Mouse (Mus musculus) embryonic facial prominence, embryonic 11.5 days (tissue): ENCODE measurements around the gene 5031439G07Rik. TPM values are rescaled to one million over a fixed set of nuclear protein-coding genes. Genes with fewer than 3 reads are reported as not detected.
"Not testable (repeated sequence)": the region's sequence is repeated elsewhere in the genome, so short reads cannot be mapped to it uniquely, and the experiment has no call there.

Source experiments
- ATAC-seq: fragments of 200-750 bp; cut with Nextera tagmentation; replicated peaks from 2 replicates; pipeline ENCODE4 v1.8.0; 2017; ENCODE audit warnings: low read depth; ENCODE audit not compliant: insufficient number of reproducible peaks, low FRiP score, low TSS enrichment
- DNase-seq: peaks from one replicate; pipeline ENCODE4 v3.0.0-alpha.2; 2015; ENCODE audit warnings: low spot score
- H3K27ac ChIP-seq: fragments of 300-500 bp; sonication (generic); replicated peaks from 2 replicates; pipeline ENCODE4 v1.5.1; 2014; ENCODE audit warnings: mild to moderate bottlenecking, low read depth, low read length, control low read depth
- H3K27me3 ChIP-seq: fragments of 300-500 bp; sonication (generic); 2 replicates; pipeline ENCODE4 v1.6.1; 2014; ENCODE audit warnings: mild to moderate bottlenecking, low read length, moderate library complexity, mixed read lengths; ENCODE audit not compliant: control insufficient read depth, insufficient read depth
- H3K36me3 ChIP-seq: fragments of 300-500 bp; sonication (generic); replicated peaks from 2 replicates; pipeline ENCODE4 v1.6.1; 2014; ENCODE audit warnings: low read depth, mild to moderate bottlenecking, low read length, moderate library complexity, mixed read lengths; ENCODE audit not compliant: control insufficient read depth, insufficient read depth
- H3K4me1 ChIP-seq: fragments of 300-500 bp; sonication (generic); 2 replicates; pipeline ENCODE4 v1.6.1; 2014; ENCODE audit warnings: low read length, mixed read lengths; ENCODE audit not compliant: control insufficient read depth, insufficient read depth
- H3K4me2 ChIP-seq: fragments of 300-500 bp; sonication (generic); 2 replicates; pipeline ENCODE4 v1.6.1; 2014; ENCODE audit warnings: low read depth, mild to moderate bottlenecking, control low read depth, low read length, moderate library complexity
- H3K4me3 ChIP-seq: fragments of 300-500 bp; sonication (generic); 2 replicates; pipeline ENCODE4 v1.5.1; 2014; ENCODE audit warnings: low read depth, low read length, control low read depth
- H3K9ac ChIP-seq: fragments of 300-500 bp; sonication (generic); replicated peaks from 2 replicates; pipeline ENCODE4 v1.6.1; 2014; ENCODE audit warnings: mild to moderate bottlenecking, control low read depth, low read length
- H3K9me3 ChIP-seq: fragments of 300-500 bp; sonication (generic); replicated peaks from 2 replicates; pipeline ENCODE4 v1.6.1; 2016; ENCODE audit warnings: mild to moderate bottlenecking, low read length, inconsistent platforms, mixed read lengths; ENCODE audit not compliant: control insufficient read depth
- WGBS: fragments of 180-500 bp; shearing (Covaris S2); extraction: QIAGEN DNeasy Blood & Tissue Kit; methylation state at CpG from one replicate; pipeline ENCODE4 v1.1.7; 2014; 5-methylcytosine and 5-hydroxymethylcytosine counted together
- microRNA-seq: library from miRNA; unstranded; fragments of <30 nt; microRNA quantifications from one replicate; pipeline ENCODE4, GENCODE M21; 2016; ENCODE audit warnings: borderline number of aligned reads
- polyA plus RNA-seq: library from polyadenylated mRNA; unstranded; fragments of >200 nt; fragmentation: Nextera tagmentation; extraction: Ambion mirVana; gene quantifications from 2 replicates; pipeline ENCODE4 v1.2.1, GENCODE M21; 2014

5031439G07Rik gene
- polyA plus RNA-seq, 1 experiment from 2014 or later, result 16.8 TPM

DNA sequence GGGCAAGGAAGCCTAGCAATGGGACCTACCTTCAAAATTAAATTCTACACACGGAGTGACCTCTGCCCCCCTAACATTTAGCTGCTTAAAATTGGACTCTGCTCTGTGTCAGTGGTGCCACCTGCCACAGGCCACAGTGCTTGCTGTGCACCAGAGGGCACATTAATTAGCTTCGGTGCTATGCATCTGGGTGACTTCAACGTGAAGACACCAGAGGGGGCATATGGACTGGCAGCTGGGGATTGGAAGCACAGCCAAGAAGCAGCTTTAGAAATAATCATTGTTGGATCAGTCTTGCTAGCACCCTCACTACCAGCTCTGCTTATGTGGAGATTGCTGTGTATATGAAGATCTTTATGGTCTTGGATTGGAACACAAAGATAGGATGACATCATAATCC is 75.2 kb downstream of the 5031439G07Rik start:
- Histone ChIP-seq H3K4me2 (no peak overlapping the region), H3K4me3 (no peak overlapping the region), H3K36me3 (no peaks in the 10 kb centered on the region), H3K27me3 (no peaks in the 10 kb centered on the region), H3K9me3 (no peaks in the 10 kb centered on the region), H3K9ac (no peak overlapping the region), H3K27ac (no peak overlapping the region), H3K4me1 (no peaks in the 10 kb centered on the region)
- ATAC-seq (no peak), DNase-seq (no peak)
- WGBS, result 87% methylated on average over 3 of the region's 3 CpGs

DNA sequence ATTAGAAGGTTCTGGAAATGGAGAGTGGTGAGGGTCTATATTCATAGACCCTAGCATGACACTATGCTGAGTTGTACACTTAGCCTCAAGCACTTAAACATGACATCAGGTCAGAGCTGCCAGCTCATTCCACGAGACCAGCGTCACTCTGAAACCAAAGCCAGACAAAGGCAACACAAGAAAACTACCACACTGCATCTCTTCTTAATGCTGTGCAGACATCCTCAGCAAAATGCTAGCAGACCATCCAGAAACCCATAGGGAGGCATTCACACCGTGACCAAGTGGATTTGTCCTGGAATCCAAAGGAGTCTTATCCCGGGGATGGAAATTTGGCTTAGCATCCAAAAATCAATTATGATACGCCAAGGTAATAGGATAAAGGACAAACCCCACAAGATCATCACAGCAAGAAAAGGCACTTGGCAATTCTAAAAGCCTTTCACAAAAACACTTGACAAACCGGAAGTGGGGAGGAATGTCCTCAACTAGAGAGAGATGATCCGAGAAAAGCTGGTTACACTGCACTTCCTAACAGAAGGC is 84.4 kb downstream of the 5031439G07Rik start:
- H3K9ac ChIP-seq, result no peak overlapping the region
- H3K27ac ChIP-seq, result no peak overlapping the region
- no peaks in the 10 kb centered on the region for H3K27me3 ChIP-seq
- H3K4me1 ChIP-seq, result no peaks in the 10 kb centered on the region
- no peak for ATAC-seq
- H3K9me3 ChIP-seq, result no peaks in the 10 kb centered on the region
- DNase-seq, result no peak
- no peaks in the 10 kb centered on the region for H3K36me3 ChIP-seq
- H3K4me3 ChIP-seq, result no peak overlapping the region
- H3K4me2 ChIP-seq, result no peak overlapping the region
- WGBS, result 66% methylated on average over 7 of the region's 7 CpGs

DNA sequence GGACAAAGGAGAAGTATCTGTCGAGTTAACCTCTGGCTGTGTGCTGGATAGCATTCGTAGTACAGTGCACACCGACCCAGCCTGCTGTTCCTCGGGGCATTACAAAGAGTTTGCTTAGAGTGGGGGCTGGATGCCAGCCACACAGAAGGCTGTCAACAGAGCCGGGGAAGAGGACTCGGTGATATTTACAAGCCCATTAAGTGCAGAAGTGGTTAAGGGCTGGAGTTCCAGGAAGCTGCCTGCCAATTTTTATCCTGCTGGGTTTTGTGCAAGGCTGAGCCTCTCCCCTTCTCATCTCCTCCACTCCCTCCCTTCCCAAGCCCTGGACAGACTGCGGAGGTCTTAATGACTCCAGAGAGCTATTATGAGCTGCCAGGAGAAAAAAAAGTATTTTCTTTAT is 90.3 kb downstream of the 5031439G07Rik start:
- Histone ChIP-seq H3K4me2 (no peak overlapping the region), H3K27me3 (no peaks in the 10 kb centered on the region), H3K36me3 (no peaks in the 10 kb centered on the region), H3K9ac (no peak overlapping the region), H3K4me1 (no peaks in the 10 kb centered on the region), H3K9me3 (no peaks in the 10 kb centered on the region), H3K4me3 (no peak overlapping the region), H3K27ac (no peak overlapping the region)
- ATAC-seq (no peak), DNase-seq (no peak)
- WGBS, result 64% methylated on average over 7 of the region's 7 CpGs

DNA sequence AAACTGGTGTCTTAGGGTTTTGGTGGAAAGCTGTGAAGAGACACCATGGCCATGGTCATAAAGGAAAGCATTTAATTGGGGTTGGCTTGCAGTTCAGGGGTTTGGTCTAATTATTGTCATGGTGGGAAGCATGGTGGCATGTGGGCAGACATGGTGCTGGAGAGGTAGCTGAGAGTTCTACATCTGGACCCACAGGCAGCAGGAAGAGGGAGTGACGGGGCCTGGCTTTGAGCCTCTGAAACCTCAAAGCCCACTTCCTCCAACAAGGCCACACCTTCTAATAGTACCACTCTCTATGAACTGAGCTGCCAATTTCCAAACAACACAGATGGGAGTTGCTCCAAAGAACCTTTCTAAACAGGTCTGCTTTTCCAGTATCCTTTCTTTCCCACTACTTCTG is 91.7 kb downstream of the 5031439G07Rik start:
- no peak overlapping the region for H3K4me2 ChIP-seq
- ATAC-seq, result no peak
- H3K27ac ChIP-seq, result no peak overlapping the region
- H3K4me3 ChIP-seq, result no peak overlapping the region
- DNase-seq, result no peak
- WGBS, result 72% methylated on average over 1 of the region's 1 CpGs
- H3K9ac ChIP-seq, result no peak overlapping the region
- H3K27me3 ChIP-seq, result no peaks in the 10 kb centered on the region
- no peaks in the 10 kb centered on the region for H3K36me3 ChIP-seq
- H3K9me3 ChIP-seq, result no peaks in the 10 kb centered on the region
- H3K4me1 ChIP-seq, result no peaks in the 10 kb centered on the region

DNA sequence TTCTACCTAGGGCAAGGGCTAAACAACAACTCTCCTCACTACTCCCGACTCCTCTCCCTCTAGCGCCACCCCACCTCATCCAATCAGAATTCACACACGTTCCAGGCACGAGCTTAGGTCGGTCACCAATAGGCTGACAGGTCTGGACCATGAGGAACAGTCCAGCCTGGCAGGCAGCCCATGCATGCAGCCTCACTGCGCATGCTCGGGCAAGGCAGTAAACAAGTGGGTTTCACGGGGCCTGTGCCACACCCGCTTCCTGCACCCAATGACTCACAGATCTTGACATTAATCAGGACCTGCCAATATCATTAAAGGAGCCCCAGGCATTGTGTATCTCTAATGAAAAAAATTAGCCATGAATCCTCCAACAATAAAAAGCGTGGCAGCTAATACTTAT is 92.1 kb downstream of the 5031439G07Rik start:
- 74% methylated on average over 10 of the region's 10 CpGs for WGBS
- not testable (repeated sequence) for H3K4me2 ChIP-seq, H3K9ac ChIP-seq, H3K9me3 ChIP-seq, H3K27me3 ChIP-seq, H3K36me3 ChIP-seq, ATAC-seq, H3K27ac ChIP-seq, H3K4me3 ChIP-seq, DNase-seq, H3K4me1 ChIP-seq

Small RNA genes within 50 kb of the gene (microRNA-seq; reads per million reads assigned to microRNA genes)
- 26.8 reads per million, percentile 24 among the genes with 10 or more reads in this experiment for gene Mir1249

Other genes with a start within 250 kb of the 5031439G07Rik start
- gene Phf21b, start 132.5 kb downstream of the 5031439G07Rik start, polyA plus RNA-seq, result 4.4 and 4.8 TPM in 2 replicates
- 0.50 and 0.52 TPM in 2 replicates for gene Gm29666, start 68.5 kb downstream of the 5031439G07Rik start, polyA plus RNA-seq
- gene Nup50, start 65.1 kb downstream of the 5031439G07Rik start, polyA plus RNA-seq, result 65.8 and 67.1 TPM in 2 replicates
- not detected in 2 replicates for gene Upk3a, start 28.6 kb upstream of the 5031439G07Rik start, polyA plus RNA-seq
- gene Fam118a, start 40.4 kb upstream of the 5031439G07Rik start, polyA plus RNA-seq, result 26.1 and 26.3 TPM in 2 replicates
- 0.11 and 0.18 TPM in 2 replicates for gene Smc1b, start 143.4 kb upstream of the 5031439G07Rik start, polyA plus RNA-seq
- gene Ribc2, start 143.5 kb upstream of the 5031439G07Rik start, polyA plus RNA-seq, result 0.52 and 1.1 TPM in 2 replicates
- 200 and 208 TPM in 2 replicates for gene Fbln1, start 217.4 kb upstream of the 5031439G07Rik start, polyA plus RNA-seq